ENCODE assay signal across 8 mouse cellular contexts in genomic region chr7:129680534-129681210, GRCm38 (mm10).
A peak's percentile ranks its signal among the peaks of the same experiment; 100 is the strongest.
DNase-seq lines count a peak whose midpoint lies in the region; ATAC-seq and TF ChIP-seq lines count a peak whose summit lies in the region.

No protein-coding gene starts in this region.

- peak; percentile 15 for DNase-seq in cerebellum, postnatal 36 days
- DNase-seq in cerebellum, adult 11-12 months: no peak
- peak; percentile 14 to 27 for DNase-seq in right cerebral cortex, adult 2 months (ENCODE audit: low spot score in 2 of 2)
- no peak for DNase-seq in right cerebral cortex, postnatal 14 days
- peak; percentile 63 for DNase-seq in embryonic facial prominence, embryonic 14.5 days (ENCODE audit: low spot score)
- no peak for DNase-seq in right cerebral cortex, postnatal 36 days (ENCODE audit: low spot score in 2 of 2)

- H3K4me2 ChIP-seq in embryonic facial prominence, embryonic 14.5 days (ENCODE audit: low read depth, low read length): no peak overlapping the region
- no peak overlapping the region for H3K4me2 ChIP-seq in limb, embryonic 13.5 days (replicated peaks)

- H3K9ac ChIP-seq in embryonic facial prominence, embryonic 14.5 days (ENCODE audit: low read depth, low read length): no peak overlapping the region
- H3K9ac ChIP-seq in limb, embryonic 13.5 days: no peak overlapping the region

- H3K4me1 ChIP-seq in embryonic facial prominence, embryonic 14.5 days (ENCODE audit: control insufficient read depth, insufficient read depth, low read length): peaks cover 15% of the 10 kb centered on the region
- peaks cover 58% of the 10 kb centered on the region for H3K4me1 ChIP-seq in limb, embryonic 13.5 days
- peaks cover 7% of the 10 kb centered on the region; the same call in 1 of the 2 replicates for H3K4me1 ChIP-seq in small intestine, adult 2 months (ENCODE audit: control insufficient read depth, insufficient read depth, insufficient read length, low read length)

- no peak for TF ChIP-seq POLR2A in small intestine, adult 2 months (IDR thresholded peaks at IDR 0.05; ENCODE audit: low read depth, low read length)

- H3K9me3 ChIP-seq in embryonic facial prominence, embryonic 14.5 days (ENCODE audit: control insufficient read depth, low read length): no peaks in the 10 kb centered on the region
- no peaks in the 10 kb centered on the region for H3K9me3 ChIP-seq in limb, embryonic 13.5 days

- TF ChIP-seq CTCF in small intestine, adult 2 months (IDR thresholded peaks at IDR 0.05; ENCODE audit: extremely low read depth, insufficient read length, insufficient replicate concordance, low read depth, low read length): peak; percentile 56; the same call in 1 of the 2 replicates

- no peak overlapping the region for H3K4me3 ChIP-seq in embryonic facial prominence, embryonic 14.5 days (ENCODE audit: low read depth, low read length)
- H3K4me3 ChIP-seq in limb, embryonic 13.5 days: no peak overlapping the region
- no peak overlapping the region for H3K4me3 ChIP-seq in small intestine, adult 2 months (ENCODE audit: low read depth, low read length)

- 69% methylated on average over 10 of the region's 10 CpGs for WGBS in embryonic facial prominence, embryonic 14.5 days
- WGBS in limb, embryonic 13.5 days: 29% methylated on average over 10 of the region's 10 CpGs
- WGBS in small intestine, adult 2 months: 21% methylated on average over 10 of the region's 10 CpGs

- H3K27me3 ChIP-seq in embryonic facial prominence, embryonic 14.5 days (replicated peaks; ENCODE audit: control insufficient read depth, insufficient read depth, low read length): no peaks in the 10 kb centered on the region
- 0 out of 2 replicates have a peak, but pooled peaks cover 6% of the 10 kb centered on the region for H3K27me3 ChIP-seq in limb, embryonic 13.5 days
- H3K27me3 ChIP-seq in small intestine, adult 2 months (ENCODE audit: control insufficient read depth, insufficient read depth, low read length): no peaks in the 10 kb centered on the region

- no peak overlapping the region for H3K27ac ChIP-seq in embryonic facial prominence, embryonic 14.5 days (replicated peaks; ENCODE audit: low read depth, low read length)
- H3K27ac ChIP-seq in limb, embryonic 13.5 days: peak overlapping the region; percentile 22; the same call in 1 of the 2 replicates
- no peak overlapping the region for H3K27ac ChIP-seq in small intestine, adult 2 months (ENCODE audit: insufficient read depth, low read depth, low read length)

- no peak for ATAC-seq in embryonic facial prominence, embryonic 14.5 days (ENCODE audit: low read depth)
- ATAC-seq in limb, embryonic 13.5 days (ENCODE audit: low FRiP score, low read depth): 0 out of 2 replicates have a peak, but pooled peaks have one; percentile 49

- H3K36me3 ChIP-seq in embryonic facial prominence, embryonic 14.5 days (ENCODE audit: control insufficient read depth, insufficient read depth, low read length): no peaks in the 10 kb centered on the region
- H3K36me3 ChIP-seq in limb, embryonic 13.5 days: no peaks in the 10 kb centered on the region
- H3K36me3 ChIP-seq in small intestine, adult 2 months (ENCODE audit: control insufficient read depth, insufficient read depth, low read length): no peaks in the 10 kb centered on the region

Comparison
In these comparisons a context has a peak if more than half of its experiments do, and no peak if none do; other contexts are left out.
1. DNase-seq: peak in cerebellum, postnatal 36 days (2 of 2), right cerebral cortex, adult 2 months (2 of 2) and embryonic facial prominence, embryonic 14.5 days (single experiment); none in cerebellum, adult 11-12 months (single experiment), right cerebral cortex, postnatal 14 days (single experiment) and right cerebral cortex, postnatal 36 days (0 of 2).